Mouse (Mus musculus) erythroblast, embryonic 14.5 days (primary cell): ENCODE results near the gene Nkd2.

ENCODE experiments used
- GATA1 ChIP-seq: IDR thresholded peaks from 2 replicates; pipeline ENCODE4 v1.6.1; 2012; ENCODE audit warnings: low read length, inconsistent platforms, mixed read lengths
- TAL1 ChIP-seq: IDR thresholded peaks from 3 replicates; pipeline ENCODE4 v1.6.1; 2012; ENCODE audit warnings: low read length, inconsistent platforms, mixed read lengths

GRCm38 (mm10) chr13:73881347-73881746 lies 33.9 kb upstream of the Nkd2 start:
- TF ChIP-seq GATA1 = no peak
- TF ChIP-seq TAL1 = no peak
